Mouse (Mus musculus): Measurements from ENCODE around the gene Nudt4.

Nudt4 gene

DNA sequence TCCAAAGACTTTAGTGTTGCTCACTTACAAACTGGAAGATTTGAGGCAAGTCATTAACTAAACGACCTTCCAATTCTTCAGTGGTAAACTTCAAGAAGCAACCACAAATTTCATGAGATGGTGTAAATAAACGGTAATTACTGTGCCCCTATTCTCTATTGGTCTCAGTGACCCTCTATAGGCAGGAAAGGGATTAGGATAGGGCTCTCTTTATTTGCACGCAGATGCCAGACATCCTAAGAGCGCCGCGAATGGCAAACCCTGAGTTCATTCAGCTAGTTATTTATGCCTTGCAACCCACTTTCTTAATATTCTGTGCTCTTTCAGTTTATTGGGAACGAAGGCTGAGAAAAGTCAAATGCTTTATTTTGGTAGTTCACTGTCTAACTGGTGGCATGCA is 62.9 kb downstream of the Nudt4 start:
- no peak for DNase-seq (ENCODE audit: low read depth, low spot score)
